Mouse (Mus musculus) forebrain, embryonic 10.5 days (tissue): Measurements from ENCODE around the gene Ttc28. TPM values are rescaled to one million over a fixed set of nuclear protein-coding genes. Genes with fewer than 3 reads are reported as not detected.

Experiments used
- DNase-seq: peaks from one replicate; pipeline ENCODE4 v3.0.0-alpha.2; 2017; ENCODE audit warnings: low spot score; ENCODE audit errors: extremely low spot score
- H3K27ac ChIP-seq: fragments of 300-500 bp; sonication (generic); 2 replicates; pipeline ENCODE4 v1.5.1; 2016; ENCODE audit warnings: mild to moderate bottlenecking
- H3K27me3 ChIP-seq: fragments of 300-500 bp; sonication (generic); 2 replicates; pipeline ENCODE4 v1.6.1; 2016; ENCODE audit warnings: mild to moderate bottlenecking; ENCODE audit not compliant: poor library complexity, severe bottlenecking
- H3K36me3 ChIP-seq: fragments of 300-500 bp; sonication (generic); replicated peaks from 2 replicates; pipeline ENCODE4 v1.6.1; 2016; ENCODE audit warnings: mild to moderate bottlenecking, moderate library complexity
- H3K4me1 ChIP-seq: fragments of 300-500 bp; sonication (generic); 2 replicates; pipeline ENCODE4 v1.6.1; 2016
- H3K4me3 ChIP-seq: fragments of 300-500 bp; sonication (generic); 2 replicates; pipeline ENCODE4 v1.5.1; 2016; ENCODE audit warnings: mild to moderate bottlenecking, moderate library complexity
- H3K9me3 ChIP-seq: fragments of 300-500 bp; sonication (generic); 2 replicates; pipeline ENCODE4 v1.6.1; 2016; ENCODE audit warnings: mild to moderate bottlenecking, moderate library complexity
- WGBS: fragments of 180-500 bp; shearing (Covaris S2); methylation state at CpG from one replicate; pipeline ENCODE4 v1.1.7; 2016; 5-methylcytosine and 5-hydroxymethylcytosine counted together
- polyA plus RNA-seq: library from polyadenylated mRNA; unstranded; fragments of >200 nt; fragmentation: Nextera tagmentation; extraction: Ambion mirVana; gene quantifications from 2 replicates; pipeline ENCODE4 v1.2.1, GENCODE M21; 2016

Gene Ttc28
- polyA plus RNA-seq, 1 experiment from 2014 or later: 9.7 TPM

DNA sequence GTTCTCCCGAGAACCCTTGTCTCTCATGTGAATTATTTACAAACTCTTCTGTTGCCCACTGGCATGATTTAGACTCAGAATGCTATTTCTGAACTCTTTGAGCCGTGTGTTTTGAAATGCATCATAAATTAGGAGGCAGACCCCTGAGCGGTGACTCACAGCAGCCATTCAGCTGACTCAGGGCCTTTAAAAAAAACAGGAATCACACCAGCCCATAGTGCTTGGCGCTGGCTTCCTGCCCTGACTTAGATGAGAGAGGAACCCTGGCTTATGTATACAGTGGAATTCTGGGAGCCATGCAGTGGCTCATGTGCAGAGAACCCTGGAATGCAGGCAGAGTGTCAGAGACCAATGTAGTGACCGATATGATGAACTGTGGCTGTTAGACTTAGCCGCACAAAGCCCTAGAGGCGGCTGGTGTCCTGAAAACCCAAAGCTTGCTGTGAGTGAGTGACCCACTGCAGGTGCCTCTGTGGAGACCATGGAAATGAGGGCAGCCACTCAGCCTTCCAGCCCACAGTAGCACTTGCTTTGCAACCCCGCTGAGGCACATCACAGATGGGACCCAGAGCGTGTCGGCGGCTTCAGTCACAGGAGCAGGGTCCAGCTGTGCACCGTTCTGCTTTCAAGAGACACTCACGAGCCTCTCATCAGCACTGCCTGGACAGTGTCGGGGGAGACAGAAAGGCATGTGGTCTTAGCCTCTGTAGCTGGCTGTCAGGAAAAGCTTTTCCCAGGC, 348.9 kb downstream of the Ttc28 start:
- H3K27ac ChIP-seq: peak overlapping the region; percentile 73
- H3K4me3 ChIP-seq: no peak overlapping the region
- H3K36me3 ChIP-seq: peaks cover 30% of the 10 kb centered on the region
- H3K4me1 ChIP-seq: peaks cover 81% of the 10 kb centered on the region
- WGBS: 56% methylated on average over 14 of the region's 14 CpGs
- DNase-seq: no peak
- H3K27me3 ChIP-seq: peaks cover 41% of the 10 kb centered on the region
- H3K9me3 ChIP-seq: 0 out of 2 replicates have a peak, but pooled peaks cover 3% of the 10 kb centered on the region

DNA sequence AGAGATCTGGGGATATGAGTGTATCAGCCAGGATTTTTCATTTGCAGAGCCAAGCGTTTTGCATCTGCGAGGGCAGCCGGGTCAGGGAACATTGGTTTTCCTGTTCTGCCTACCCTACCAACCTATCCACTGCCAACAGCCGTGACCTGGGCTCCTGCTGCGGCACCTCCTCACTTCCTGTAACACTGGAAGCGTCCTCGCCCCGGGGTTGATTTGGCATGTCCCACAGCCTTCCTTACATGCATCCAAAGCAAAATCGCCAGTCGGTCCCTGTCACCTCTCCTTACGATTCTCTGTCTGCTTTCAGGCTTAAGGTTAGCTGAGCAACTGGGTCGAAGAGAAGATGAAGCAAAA, 349.4 kb downstream of the Ttc28 start:
- Histone ChIP-seq H3K9me3 (no peaks in the 10 kb centered on the region), H3K4me1 (peaks cover 82% of the 10 kb centered on the region), H3K4me3 (no peak overlapping the region), H3K27ac (peak overlapping the region; percentile 73), H3K36me3 (peaks cover 25% of the 10 kb centered on the region), H3K27me3 (peaks cover 35% of the 10 kb centered on the region)
- DNase-seq: no peak
- 71% methylated on average over 12 of the region's 12 CpGs for whole genome bisulfite sequencing

DNA sequence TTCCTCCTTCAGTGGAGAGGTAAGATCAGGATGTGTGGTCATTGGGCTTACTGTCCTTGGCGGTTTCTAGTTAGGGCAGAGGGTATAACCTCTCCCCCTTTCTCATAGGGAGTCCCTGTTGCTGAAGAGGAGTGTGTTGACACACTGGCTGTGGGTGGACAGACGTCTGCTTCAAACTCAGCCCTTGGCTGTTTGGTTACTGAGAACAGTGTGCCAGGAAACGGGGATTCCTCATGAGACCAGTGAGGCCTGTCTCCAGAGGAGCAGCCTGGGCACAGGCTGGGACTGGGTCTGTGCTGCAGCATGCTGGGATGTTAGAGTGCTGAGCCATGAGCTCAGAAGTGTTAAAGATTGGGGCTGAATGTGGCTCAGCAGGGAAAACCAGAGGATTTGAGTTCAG, 350.1 kb downstream of the Ttc28 start:
- peaks cover 29% of the 10 kb centered on the region for H3K27me3 ChIP-seq
- H3K4me1 ChIP-seq: peaks cover 85% of the 10 kb centered on the region
- no peak overlapping the region for H3K4me3 ChIP-seq
- peak overlapping the region; percentile 27 for H3K27ac ChIP-seq
- 63% methylated on average over 3 of the region's 3 CpGs for WGBS
- H3K9me3 ChIP-seq: no peaks in the 10 kb centered on the region
- H3K36me3 ChIP-seq: peaks cover 18% of the 10 kb centered on the region
- no peak for DNase-seq

DNA sequence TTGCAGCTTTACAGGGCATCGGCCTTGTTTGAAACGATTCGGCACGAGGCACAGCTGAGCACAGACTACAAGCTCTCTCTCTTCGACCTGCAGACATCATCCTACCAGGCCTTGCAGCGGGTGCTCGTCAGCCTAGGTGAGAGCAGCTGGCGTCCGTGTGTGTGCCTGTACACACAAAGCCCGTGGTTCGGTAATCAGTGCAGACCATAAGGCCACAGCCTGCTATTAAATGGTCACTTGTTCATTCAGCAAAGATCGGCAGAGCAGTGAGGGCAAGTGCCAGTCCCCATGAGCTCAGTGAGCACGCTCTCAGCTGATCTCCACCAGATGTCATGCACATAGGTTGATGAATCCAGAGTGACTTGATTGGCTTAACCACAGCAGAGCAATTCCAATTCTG, 351.4 kb downstream of the Ttc28 start:
- H3K36me3 ChIP-seq: peaks cover 11% of the 10 kb centered on the region
- H3K4me1 ChIP-seq: peaks cover 83% of the 10 kb centered on the region
- no peak overlapping the region for H3K27ac ChIP-seq
- H3K27me3 ChIP-seq: peaks cover 17% of the 10 kb centered on the region
- 81% methylated on average over 13 of the region's 13 CpGs for WGBS
- no peaks in the 10 kb centered on the region for H3K9me3 ChIP-seq
- no peak overlapping the region for H3K4me3 ChIP-seq
- no peak for DNase-seq

DNA sequence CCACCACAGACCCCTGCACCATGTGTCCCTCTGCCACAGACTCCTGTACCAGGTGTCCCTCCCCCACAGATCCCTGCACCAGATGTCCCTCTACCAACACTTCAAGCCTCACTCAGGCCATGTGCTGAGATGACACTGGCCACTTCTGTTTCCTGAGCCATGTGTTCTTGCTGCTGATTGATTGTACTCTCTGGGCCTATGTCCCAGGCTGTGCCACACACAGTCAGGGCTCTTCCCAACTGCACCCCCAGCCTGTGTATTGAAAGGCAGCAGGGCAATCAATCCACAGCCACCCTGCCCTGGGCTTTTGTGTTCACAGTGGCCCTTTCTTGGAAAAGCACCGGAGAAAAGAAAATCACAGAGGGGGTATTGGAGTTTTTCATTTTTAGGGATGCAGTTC, 352.2 kb downstream of the Ttc28 start:
- H3K4me1 ChIP-seq: peaks cover 76% of the 10 kb centered on the region
- peaks cover 9% of the 10 kb centered on the region; the same call in 1 of the 2 replicates for H3K36me3 ChIP-seq
- no peak overlapping the region for H3K4me3 ChIP-seq
- no peaks in the 10 kb centered on the region for H3K9me3 ChIP-seq
- H3K27me3 ChIP-seq: peaks cover 11% of the 10 kb centered on the region
- 77% methylated on average over 1 of the region's 1 CpGs for WGBS
- H3K27ac ChIP-seq: peak overlapping the region; percentile 61
- DNase-seq: no peak

DNA sequence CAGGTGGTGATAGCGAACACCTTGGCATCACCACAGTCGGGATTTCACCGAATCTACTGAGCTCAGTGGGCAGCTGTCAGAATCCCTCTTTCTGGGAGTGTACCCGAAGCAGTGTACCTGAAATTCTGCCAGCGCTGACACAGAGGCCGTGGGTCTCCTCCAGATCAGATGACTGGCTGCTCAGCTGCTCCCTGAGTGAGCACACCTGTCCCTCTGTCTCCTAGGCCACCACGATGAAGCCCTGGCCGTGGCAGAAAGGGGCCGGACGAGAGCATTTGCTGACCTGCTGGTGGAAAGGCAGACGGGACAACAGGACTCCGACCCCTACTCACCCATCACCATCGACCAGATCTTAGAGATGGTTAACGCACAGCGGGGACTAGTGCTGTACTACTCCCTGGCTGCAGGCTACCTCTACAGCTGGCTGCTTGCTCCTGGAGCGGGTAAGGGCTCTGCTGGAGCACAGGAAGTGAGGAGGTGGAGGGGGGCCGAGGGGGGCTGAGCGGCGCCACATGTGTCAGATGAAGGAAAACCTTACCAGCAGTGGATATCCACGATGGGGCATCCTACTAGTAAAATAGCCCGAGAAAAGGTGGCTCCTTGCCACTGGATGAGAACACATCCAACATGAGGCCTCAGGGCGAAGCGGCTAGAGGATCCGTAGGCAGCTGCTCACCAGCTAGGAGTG, 353.6 kb downstream of the Ttc28 start:
- H3K4me1 ChIP-seq: peaks cover 63% of the 10 kb centered on the region

DNA sequence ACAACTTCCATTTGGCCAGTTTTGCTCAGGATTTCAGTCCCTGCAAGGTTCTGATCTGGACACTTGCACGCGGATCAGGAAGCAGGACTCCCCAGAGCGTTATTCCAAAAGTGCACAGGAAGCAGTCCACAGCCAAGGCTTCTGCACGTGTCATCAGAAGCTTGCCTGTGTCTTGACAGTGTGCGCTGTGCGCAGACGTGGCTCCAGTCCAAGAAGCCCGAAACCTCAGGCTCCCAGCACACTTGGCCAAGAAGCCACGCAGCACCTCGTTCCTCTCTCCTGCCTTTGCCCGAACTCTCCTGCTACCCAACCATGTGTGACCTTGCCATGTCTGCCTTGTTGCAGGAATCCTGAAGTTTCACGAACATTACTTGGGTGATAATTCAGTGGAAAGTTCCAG, 355.5 kb downstream of the Ttc28 start:
- peaks cover 17% of the 10 kb centered on the region for H3K36me3 ChIP-seq
- no peak overlapping the region for H3K27ac ChIP-seq
- peaks cover 48% of the 10 kb centered on the region for H3K4me1 ChIP-seq
- H3K27me3 ChIP-seq: peaks cover 9% of the 10 kb centered on the region; the same call in 1 of the 2 replicates
- H3K4me3 ChIP-seq: no peak overlapping the region
- 92% methylated on average over 12 of the region's 12 CpGs for WGBS
- no peaks in the 10 kb centered on the region for H3K9me3 ChIP-seq
- no peak for DNase-seq

More for the DNA sequence above, 353.6 kb downstream of the Ttc28 start:
- Histone ChIP-seq H3K4me3 (no peak overlapping the region), H3K27me3 (peaks cover 11% of the 10 kb centered on the region; the same call in 1 of the 2 replicates), H3K9me3 (no peaks in the 10 kb centered on the region), H3K27ac (peak overlapping the region; percentile 61; the same call in 1 of the 2 replicates), H3K36me3 (peaks cover 9% of the 10 kb centered on the region)
- DNase-seq: no peak
- 69% methylated on average over 24 of the region's 24 CpGs for WGBS

DNA sequence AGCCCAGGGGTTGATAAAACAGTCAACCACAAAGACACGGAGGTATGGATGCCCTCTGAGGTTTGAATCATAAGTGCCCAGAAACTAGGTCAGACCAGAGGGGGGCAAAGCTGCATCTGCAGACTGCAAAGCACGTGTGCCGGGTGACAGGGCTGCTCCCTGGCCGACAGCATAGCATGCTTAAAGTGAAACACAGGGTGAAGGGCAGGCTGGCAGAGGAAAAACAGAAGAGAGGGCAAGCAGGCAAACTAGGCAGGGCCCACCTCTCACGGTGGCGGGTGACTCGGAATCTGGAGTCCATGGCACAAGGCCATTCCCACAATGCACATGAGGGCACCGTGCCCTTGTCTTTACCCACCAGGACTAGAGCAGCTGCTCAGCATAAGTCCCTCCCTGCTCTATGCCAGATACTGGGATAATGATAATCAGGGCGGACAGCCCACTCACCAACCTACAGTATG, 357.6 kb downstream of the Ttc28 start:
- H3K36me3 ChIP-seq: peaks cover 17% of the 10 kb centered on the region
- no peak for DNase-seq
- no peak overlapping the region for H3K4me3 ChIP-seq
- peaks cover 33% of the 10 kb centered on the region for H3K4me1 ChIP-seq
- no peaks in the 10 kb centered on the region for H3K9me3 ChIP-seq
- H3K27me3 ChIP-seq: no peaks in the 10 kb centered on the region
- H3K27ac ChIP-seq: no peak overlapping the region
- WGBS: 93% methylated on average over 9 of the region's 9 CpGs

DNA sequence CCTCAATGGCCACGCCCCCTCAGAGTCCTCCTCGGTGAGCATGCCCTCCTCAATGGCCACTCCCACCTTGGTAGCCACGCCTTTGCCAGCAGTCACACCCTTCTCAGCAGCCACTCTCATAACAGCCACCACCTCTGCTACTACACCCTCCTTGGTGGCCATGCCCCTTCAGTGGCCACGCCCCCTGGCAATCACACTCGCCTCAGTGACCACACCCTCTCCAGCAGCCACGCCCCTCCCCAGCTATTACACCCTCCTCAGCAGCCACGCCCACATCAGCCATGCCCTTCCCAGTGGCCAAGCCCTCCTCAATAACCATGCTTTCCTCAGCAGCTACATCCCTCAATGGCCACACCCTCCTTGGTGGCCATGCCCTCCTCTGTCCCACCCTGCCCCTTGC, 359.6 kb downstream of the Ttc28 start:
- Histone ChIP-seq H3K36me3 (peaks cover 17% of the 10 kb centered on the region), H3K4me1 (peaks cover 36% of the 10 kb centered on the region), H3K27ac (no peak overlapping the region), H3K9me3 (no peaks in the 10 kb centered on the region), H3K4me3 (no peak overlapping the region), H3K27me3 (no peaks in the 10 kb centered on the region)
- WGBS: 43% methylated on average over 7 of the region's 7 CpGs
- DNase-seq: no peak

DNA sequence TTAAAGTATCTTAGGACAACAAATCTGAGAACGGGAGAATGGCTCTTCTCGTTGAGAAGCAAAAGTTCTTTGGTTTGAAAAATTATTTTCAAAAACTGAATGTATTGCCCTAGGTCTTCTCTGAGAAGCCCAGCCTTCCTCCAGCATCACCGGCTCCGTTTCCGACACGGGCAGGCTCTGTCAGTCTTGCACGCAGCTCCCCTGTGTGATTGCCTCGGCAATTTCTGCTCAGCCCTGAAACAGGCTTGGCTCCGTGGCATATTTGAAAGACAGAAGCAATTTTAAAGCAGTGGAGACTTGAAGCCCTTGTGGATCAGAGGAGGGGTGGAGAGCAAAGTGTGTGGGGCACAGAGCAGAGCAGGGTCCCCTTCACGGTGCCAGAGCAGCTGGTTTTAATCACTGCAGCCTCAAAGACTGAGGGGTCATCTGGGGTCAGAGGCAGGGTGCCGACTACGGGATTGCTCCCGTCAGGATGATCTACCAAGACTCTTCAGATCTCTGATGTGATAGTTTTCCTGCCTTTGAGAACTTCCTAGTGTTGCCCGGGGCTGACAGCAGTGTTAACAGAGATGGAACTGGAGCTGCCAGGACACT, 363.9 kb downstream of the Ttc28 start:
- 37% methylated on average over 14 of the region's 14 CpGs for WGBS
- DNase-seq: peak; percentile 35
- no peak overlapping the region for H3K4me3 ChIP-seq

DNA sequence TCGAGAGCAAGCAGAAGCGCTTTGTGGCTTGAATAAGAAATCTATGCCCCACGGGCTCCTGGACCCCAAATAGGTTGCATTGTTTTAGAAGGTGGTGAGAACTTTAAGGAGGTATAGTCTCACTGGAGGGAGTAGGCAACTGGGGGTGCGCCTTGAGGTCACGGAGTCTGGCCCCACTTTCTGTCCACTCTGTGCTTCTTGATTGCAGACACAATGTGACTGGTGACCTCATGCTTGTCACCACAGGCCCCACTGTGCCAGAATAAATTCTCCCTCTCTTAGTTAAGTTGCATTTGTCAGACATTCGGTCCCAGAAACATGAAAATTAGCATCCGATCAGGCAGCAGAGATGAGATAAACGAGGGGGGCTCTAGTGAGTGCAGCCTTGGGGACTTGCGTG, 364.5 kb downstream of the Ttc28 start:
- Histone ChIP-seq H3K27ac (peak overlapping the region; percentile 9; the same call in 1 of the 2 replicates), H3K4me3 (no peak overlapping the region), H3K9me3 (no peaks in the 10 kb centered on the region), H3K27me3 (no peaks in the 10 kb centered on the region), H3K36me3 (0 out of 2 replicates have a peak, but pooled peaks cover 5% of the 10 kb centered on the region), H3K4me1 (peaks cover 50% of the 10 kb centered on the region)
- DNase-seq: no peak
- 60% methylated on average over 9 of the region's 9 CpGs for WGBS

More for the DNA sequence above, 363.9 kb downstream of the Ttc28 start:
- peak overlapping the region; percentile 9; the same call in 1 of the 2 replicates for H3K27ac ChIP-seq
- H3K9me3 ChIP-seq: no peaks in the 10 kb centered on the region
- H3K36me3 ChIP-seq: 0 out of 2 replicates have a peak, but pooled peaks cover 6% of the 10 kb centered on the region
- H3K27me3 ChIP-seq: no peaks in the 10 kb centered on the region
- peaks cover 50% of the 10 kb centered on the region for H3K4me1 ChIP-seq

DNA sequence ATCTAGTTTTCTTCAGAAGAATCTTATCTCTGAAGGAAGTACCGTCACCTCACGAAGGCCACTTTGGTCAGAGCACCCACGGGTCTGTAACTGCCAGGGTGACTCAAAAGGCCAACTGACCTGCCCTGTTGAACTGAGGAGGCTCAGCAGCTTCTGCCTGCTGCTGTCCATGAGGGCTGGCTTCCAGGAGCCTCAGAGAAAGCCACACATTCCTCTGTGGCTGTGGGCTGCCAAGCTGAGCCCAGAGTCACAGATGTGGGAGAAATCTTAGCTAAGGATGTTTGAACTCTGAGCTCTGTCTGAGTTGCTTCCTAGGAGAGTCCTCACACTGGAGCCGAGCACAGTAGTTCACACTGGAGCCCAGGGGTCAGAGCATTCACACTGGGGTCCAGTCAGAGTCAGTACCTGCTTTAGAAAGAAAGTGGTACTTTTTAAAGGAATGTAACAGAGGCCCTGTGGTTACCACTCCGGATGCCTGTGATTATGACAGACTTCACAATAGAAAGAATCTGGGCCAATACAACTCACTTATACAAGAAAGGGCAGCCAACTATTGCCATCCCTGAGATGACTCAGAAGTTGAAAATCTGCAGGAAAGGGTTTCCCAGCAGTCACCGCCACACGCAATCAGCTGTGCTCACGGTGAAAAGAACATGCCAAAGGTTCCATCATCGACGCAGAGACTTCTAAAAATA, 368.1 kb downstream of the Ttc28 start:
- DNase-seq: no peak
- H3K27me3 ChIP-seq: no peaks in the 10 kb centered on the region
- H3K27ac ChIP-seq: no peak overlapping the region
- 94% methylated on average over 10 of the region's 10 CpGs for WGBS
- no peak overlapping the region for H3K4me3 ChIP-seq
- H3K9me3 ChIP-seq: no peaks in the 10 kb centered on the region
- H3K36me3 ChIP-seq: no peaks in the 10 kb centered on the region
- peaks cover 45% of the 10 kb centered on the region for H3K4me1 ChIP-seq
